Mouse (Mus musculus): ENCODE results near the gene Wasf2. TPM values are rescaled to one million over a fixed set of nuclear protein-coding genes. Genes with fewer than 3 reads are reported as not detected.
A peak's percentile ranks its signal among the peaks of the same experiment; 100 is the strongest.

Gene Wasf2
- polyA plus RNA-seq, 1 experiment from 2014 or later, result 144 TPM

DNA sequence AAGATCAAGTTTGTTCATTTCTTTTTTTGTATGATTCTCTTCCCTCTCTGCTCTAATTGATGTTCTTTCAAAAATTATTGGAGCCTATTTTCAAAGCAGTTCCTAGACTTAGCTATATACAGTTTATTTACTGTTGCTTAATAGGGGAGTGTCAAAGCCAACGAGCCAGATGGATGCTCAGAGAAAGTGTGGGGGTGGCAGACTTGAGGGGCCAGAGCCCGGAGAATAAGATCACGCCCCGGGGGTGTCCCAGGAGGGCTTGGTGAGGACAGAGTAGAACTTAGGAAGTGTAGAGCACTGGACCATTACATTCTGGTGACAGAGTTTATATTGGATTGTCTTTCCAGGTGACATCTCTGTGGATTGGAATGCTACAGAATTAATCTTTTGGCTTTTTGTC lies 30.5 kb downstream of the Wasf2 start:
- WGBS, result 53% methylated on average over 4 of the region's 4 CpGs
- Histone ChIP-seq H3K27ac (ENCODE audit: low read length) (no peak overlapping the region), H3K9ac (ENCODE audit: low read length) (no peak overlapping the region), H3K4me3 (ENCODE audit: low read length) (no peak overlapping the region), H3K36me3 (ENCODE audit: control insufficient read depth, insufficient read depth, low read length) (peaks cover 8% of the 10 kb centered on the region; the same call in 1 of the 2 replicates), H3K4me2 (ENCODE audit: low read depth, low read length) (no peak overlapping the region), H3K4me1 (replicated peaks; ENCODE audit: control insufficient read depth, insufficient read depth, low read length) (peaks cover 18% of the 10 kb centered on the region), H3K27me3 (ENCODE audit: control insufficient read depth, insufficient read depth, low read depth, low read length) (no peaks in the 10 kb centered on the region), H3K9me3 (ENCODE audit: control insufficient read depth, low read length) (no peaks in the 10 kb centered on the region)
- peak; percentile 17; the same call in 1 of the 2 replicates for ATAC-seq (ENCODE audit: low read depth)

DNA sequence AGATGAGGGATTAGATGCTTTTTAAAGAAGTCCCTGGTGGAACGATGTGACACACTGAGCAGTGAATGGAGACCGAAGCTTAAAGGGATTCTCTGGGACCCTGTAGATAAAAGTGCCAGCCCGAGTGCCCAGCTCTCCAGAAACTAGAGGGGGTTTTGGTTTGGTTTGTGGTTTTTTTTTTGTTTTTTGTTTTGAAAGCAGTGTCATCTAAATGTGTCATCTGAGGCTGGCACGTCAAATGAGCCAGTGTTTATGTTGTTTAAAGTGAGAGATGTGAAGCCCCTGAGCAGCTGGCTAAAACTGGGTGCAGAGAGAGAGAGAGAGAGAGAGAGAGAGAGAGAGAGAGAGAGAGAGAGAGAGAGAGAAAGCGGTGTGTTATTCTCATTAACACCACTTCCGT lies 31.9 kb downstream of the Wasf2 start:
- no peak for ATAC-seq (ENCODE audit: low read depth)
- no peak overlapping the region for H3K4me3 ChIP-seq (ENCODE audit: low read length)
- 53% methylated on average over 6 of the region's 6 CpGs for WGBS
- H3K9ac ChIP-seq (ENCODE audit: low read length), result no peak overlapping the region
- peaks cover 13% of the 10 kb centered on the region for H3K4me1 ChIP-seq (replicated peaks; ENCODE audit: control insufficient read depth, insufficient read depth, low read length)
- 0 out of 2 replicates have a peak, but pooled peaks cover 4% of the 10 kb centered on the region for H3K36me3 ChIP-seq (ENCODE audit: control insufficient read depth, insufficient read depth, low read length)
- H3K27me3 ChIP-seq (ENCODE audit: control insufficient read depth, insufficient read depth, low read depth, low read length), result no peaks in the 10 kb centered on the region
- H3K9me3 ChIP-seq (ENCODE audit: control insufficient read depth, low read length), result no peaks in the 10 kb centered on the region
- no peak overlapping the region for H3K27ac ChIP-seq (ENCODE audit: low read length)
- no peak overlapping the region for H3K4me2 ChIP-seq (ENCODE audit: low read depth, low read length)

DNA sequence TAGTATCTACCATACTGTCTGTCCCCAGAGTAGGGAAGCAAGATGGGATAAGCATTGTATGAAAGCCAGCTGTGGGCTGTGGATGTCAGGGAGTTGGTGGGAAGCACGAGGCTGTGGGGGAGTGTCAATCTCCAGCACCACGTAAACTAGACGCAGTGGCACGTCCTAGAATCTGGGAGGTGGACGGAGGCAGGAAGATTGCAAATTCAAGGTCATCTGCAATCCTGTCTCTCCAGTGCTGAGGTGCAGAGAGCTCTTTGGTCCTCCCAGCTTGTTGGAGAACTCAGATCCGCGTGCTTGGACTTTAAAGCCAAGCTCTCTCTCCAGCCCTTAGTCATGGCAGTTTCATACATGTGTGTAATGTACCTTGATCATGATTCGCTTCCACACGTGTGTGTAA lies 36.5 kb downstream of the Wasf2 start:
- Histone ChIP-seq H3K27me3 (ENCODE audit: control insufficient read depth, insufficient read depth, low read depth, low read length) (no peaks in the 10 kb centered on the region), H3K4me1 (replicated peaks; ENCODE audit: control insufficient read depth, insufficient read depth, low read length) (peaks cover 25% of the 10 kb centered on the region), H3K4me2 (ENCODE audit: low read depth, low read length) (no peak overlapping the region), H3K27ac (ENCODE audit: low read length) (no peak overlapping the region), H3K4me3 (ENCODE audit: low read length) (no peak overlapping the region), H3K9me3 (ENCODE audit: control insufficient read depth, low read length) (no peaks in the 10 kb centered on the region), H3K36me3 (ENCODE audit: control insufficient read depth, insufficient read depth, low read length) (0 out of 2 replicates have a peak, but pooled peaks cover 4% of the 10 kb centered on the region), H3K9ac (ENCODE audit: low read length) (no peak overlapping the region)
- 75% methylated on average over 9 of the region's 9 CpGs for WGBS
- ATAC-seq (ENCODE audit: low read depth), result no peak

DNA sequence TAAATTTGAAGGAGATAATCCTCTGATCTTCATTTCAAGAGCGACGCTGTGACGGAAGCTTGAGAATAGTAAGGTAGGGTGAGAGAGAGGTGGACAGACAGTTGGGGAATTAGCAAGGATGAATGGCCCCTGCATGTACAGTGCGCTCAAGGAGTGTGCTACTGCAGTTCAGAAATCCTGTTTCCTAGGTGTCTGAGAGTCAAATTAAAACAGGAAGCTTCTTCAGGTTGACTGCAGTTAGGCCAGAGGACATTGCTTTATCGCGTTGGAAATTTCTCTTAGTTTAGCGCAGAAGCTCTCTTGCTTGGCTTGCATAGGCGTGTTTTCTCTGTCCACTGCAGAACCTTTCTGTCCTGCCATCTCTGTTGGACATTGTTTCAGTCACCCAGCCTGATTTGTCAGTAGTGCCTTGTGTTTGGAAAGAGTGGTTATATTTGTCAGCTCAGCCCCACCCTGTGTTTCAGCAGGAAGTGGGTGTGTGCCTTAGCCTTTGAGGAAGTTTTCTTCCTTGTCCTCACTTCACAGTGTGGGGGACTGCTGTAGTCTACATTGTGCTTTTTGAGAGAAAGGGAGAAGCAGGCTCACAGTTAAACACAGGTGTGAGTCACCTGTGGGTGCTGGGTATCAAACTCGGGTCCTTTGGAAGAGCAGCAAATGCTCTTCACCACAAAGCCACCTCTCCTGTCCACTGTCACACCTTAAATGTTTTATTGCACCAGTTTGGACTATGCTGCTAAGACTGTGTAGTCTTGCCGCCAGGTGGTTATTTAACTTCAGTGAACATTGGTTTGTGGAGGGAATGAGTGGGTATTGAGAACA lies 39.1 kb downstream of the Wasf2 start:
- no peak overlapping the region; the same call in 1 of the 2 replicates for H3K9ac ChIP-seq (ENCODE audit: low read length)
- no peak overlapping the region; the same call in 1 of the 2 replicates for H3K4me2 ChIP-seq (ENCODE audit: low read depth, low read length)
- 65% methylated on average over 10 of the region's 10 CpGs for WGBS
- H3K27me3 ChIP-seq (ENCODE audit: control insufficient read depth, insufficient read depth, low read depth, low read length), result no peaks in the 10 kb centered on the region
- 0 out of 2 replicates have a peak, but pooled peaks cover 2% of the 10 kb centered on the region for H3K36me3 ChIP-seq (ENCODE audit: control insufficient read depth, insufficient read depth, low read length)
- peaks cover 45% of the 10 kb centered on the region for H3K4me1 ChIP-seq (replicated peaks; ENCODE audit: control insufficient read depth, insufficient read depth, low read length)
- H3K9me3 ChIP-seq (ENCODE audit: control insufficient read depth, low read length), result no peaks in the 10 kb centered on the region
- no peak overlapping the region for H3K4me3 ChIP-seq (ENCODE audit: low read length)
- peak overlapping the region; percentile 55 for H3K27ac ChIP-seq (ENCODE audit: low read length)
- ATAC-seq (ENCODE audit: low read depth), result peak; percentile 71

DNA sequence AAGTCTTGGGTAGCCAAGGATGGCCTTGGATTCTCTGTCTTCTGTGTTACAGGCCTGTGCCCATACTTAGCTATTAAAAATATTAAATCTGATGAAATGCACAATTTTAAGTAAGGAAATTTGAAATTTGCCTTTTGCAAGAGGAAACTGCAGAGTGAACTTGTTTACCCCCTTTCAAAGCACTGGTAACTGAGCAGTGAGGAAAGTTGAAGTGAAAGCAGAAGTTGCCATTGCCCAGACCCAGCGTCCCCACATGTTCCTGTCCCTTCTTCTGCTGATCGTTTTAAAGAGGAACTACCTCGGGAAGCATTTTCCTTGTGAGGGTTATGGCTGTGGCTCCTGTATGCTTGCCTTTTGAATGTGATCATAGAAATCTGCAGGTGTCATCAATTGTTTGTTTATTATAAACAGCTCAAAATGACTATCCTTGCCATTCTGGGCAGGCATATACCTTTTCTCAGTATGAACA lies 39.8 kb downstream of the Wasf2 start:
- Histone ChIP-seq H3K27ac (ENCODE audit: low read length) (peak overlapping the region; percentile 55), H3K4me3 (ENCODE audit: low read length) (no peak overlapping the region), H3K9ac (ENCODE audit: low read length) (no peak overlapping the region), H3K27me3 (ENCODE audit: control insufficient read depth, insufficient read depth, low read depth, low read length) (no peaks in the 10 kb centered on the region), H3K4me2 (ENCODE audit: low read depth, low read length) (no peak overlapping the region), H3K9me3 (ENCODE audit: control insufficient read depth, low read length) (no peaks in the 10 kb centered on the region), H3K36me3 (ENCODE audit: control insufficient read depth, insufficient read depth, low read length) (no peaks in the 10 kb centered on the region), H3K4me1 (replicated peaks; ENCODE audit: control insufficient read depth, insufficient read depth, low read length) (peaks cover 50% of the 10 kb centered on the region)
- 58% methylated on average over 3 of the region's 3 CpGs for WGBS
- no peak for ATAC-seq (ENCODE audit: low read depth)

DNA sequence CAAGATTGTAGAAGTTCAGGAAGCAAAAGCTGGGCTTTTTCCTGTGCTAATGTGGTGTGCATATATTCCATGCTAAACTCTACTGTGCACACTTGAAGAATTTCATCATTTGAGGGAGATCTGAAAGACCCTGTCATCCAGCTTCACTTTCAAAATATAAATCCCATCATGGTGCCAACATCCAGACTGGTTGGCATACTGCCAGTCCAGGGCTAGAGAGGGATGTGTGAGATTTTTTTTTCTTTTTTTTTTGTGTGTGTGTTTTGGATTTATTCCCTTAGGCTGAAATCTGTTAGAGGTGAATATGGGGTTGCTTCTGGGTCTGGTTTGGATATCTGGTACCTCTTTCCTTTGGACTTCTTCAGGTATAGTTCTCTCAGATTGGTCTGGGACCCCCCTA lies 40.3 kb downstream of the Wasf2 start:
- no peak overlapping the region for H3K4me2 ChIP-seq (ENCODE audit: low read depth, low read length)
- no peak overlapping the region for H3K9ac ChIP-seq (ENCODE audit: low read length)
- no peak for ATAC-seq (ENCODE audit: low read depth)
- peaks cover 55% of the 10 kb centered on the region for H3K4me1 ChIP-seq (replicated peaks; ENCODE audit: control insufficient read depth, insufficient read depth, low read length)
- no peaks in the 10 kb centered on the region for H3K27me3 ChIP-seq (ENCODE audit: control insufficient read depth, insufficient read depth, low read depth, low read length)
- no peak overlapping the region for H3K4me3 ChIP-seq (ENCODE audit: low read length)
- no peaks in the 10 kb centered on the region for H3K36me3 ChIP-seq (ENCODE audit: control insufficient read depth, insufficient read depth, low read length)
- no peaks in the 10 kb centered on the region for H3K9me3 ChIP-seq (ENCODE audit: control insufficient read depth, low read length)
- no peak overlapping the region for H3K27ac ChIP-seq (ENCODE audit: low read length)

DNA sequence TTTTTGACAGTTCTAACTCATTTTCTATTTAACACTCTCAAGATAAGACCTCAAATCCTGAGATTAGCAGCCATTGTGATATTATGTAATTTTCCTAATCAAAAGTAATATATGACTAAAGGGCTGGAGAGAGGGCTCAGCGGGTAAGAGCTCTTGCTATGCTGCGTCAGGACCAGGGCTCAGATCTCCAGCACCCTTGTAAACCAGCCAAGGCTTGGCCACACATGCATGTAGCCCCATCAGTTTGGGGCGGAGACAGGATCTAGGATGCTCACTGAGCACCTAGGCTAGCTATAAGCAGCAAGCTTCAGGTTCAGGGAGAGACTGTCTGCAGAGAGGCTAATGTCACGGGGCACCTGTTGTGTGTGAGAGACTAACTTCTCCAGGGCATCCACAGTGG lies 42.1 kb downstream of the Wasf2 start:
- ATAC-seq (ENCODE audit: low read depth), result no peak
- no peak overlapping the region for H3K27ac ChIP-seq (ENCODE audit: low read length)
- H3K4me2 ChIP-seq (ENCODE audit: low read depth, low read length), result no peak overlapping the region
- no peak overlapping the region for H3K9ac ChIP-seq (ENCODE audit: low read length)
- no peak overlapping the region for H3K4me3 ChIP-seq (ENCODE audit: low read length)
- peaks cover 5% of the 10 kb centered on the region for H3K36me3 ChIP-seq (ENCODE audit: control insufficient read depth, insufficient read depth, low read length)
- H3K27me3 ChIP-seq (ENCODE audit: control insufficient read depth, insufficient read depth, low read depth, low read length), result no peaks in the 10 kb centered on the region
- H3K4me1 ChIP-seq (replicated peaks; ENCODE audit: control insufficient read depth, insufficient read depth, low read length), result peaks cover 63% of the 10 kb centered on the region
- 77% methylated on average over 4 of the region's 4 CpGs for WGBS
- no peaks in the 10 kb centered on the region for H3K9me3 ChIP-seq (ENCODE audit: control insufficient read depth, low read length)

DNA sequence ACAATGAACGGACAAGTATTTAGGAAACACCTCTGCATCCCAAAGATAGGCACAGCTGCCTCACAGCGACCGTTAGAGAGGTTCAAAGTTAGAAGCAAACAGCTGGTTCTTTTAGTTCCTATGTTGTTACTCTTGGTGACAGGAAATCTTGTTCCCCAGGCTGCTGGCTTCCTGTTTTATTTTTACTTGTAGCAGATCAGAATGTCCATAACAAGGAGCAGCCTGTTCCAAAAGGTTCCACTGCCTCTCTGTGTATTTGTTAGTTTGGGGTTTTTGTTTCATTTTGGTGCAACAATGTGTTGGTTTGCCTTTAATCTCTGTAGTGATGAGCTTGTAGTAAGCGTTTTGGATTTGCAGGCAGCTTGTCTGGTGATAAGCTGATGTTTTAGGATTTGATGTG lies 44.1 kb downstream of the Wasf2 start:
- ATAC-seq (ENCODE audit: low read depth), result peak; percentile 37; the same call in 1 of the 2 replicates
- H3K9ac ChIP-seq (ENCODE audit: low read length), result peak overlapping the region; percentile 42; the same call in 1 of the 2 replicates
- no peaks in the 10 kb centered on the region for H3K9me3 ChIP-seq (ENCODE audit: control insufficient read depth, low read length)
- no peaks in the 10 kb centered on the region for H3K27me3 ChIP-seq (ENCODE audit: control insufficient read depth, insufficient read depth, low read depth, low read length)
- peak overlapping the region; percentile 26 for H3K4me3 ChIP-seq (ENCODE audit: low read length)
- H3K36me3 ChIP-seq (ENCODE audit: control insufficient read depth, insufficient read depth, low read length), result peaks cover 9% of the 10 kb centered on the region
- 34% methylated on average over 4 of the region's 4 CpGs for WGBS
- H3K4me2 ChIP-seq (ENCODE audit: low read depth, low read length), result peak overlapping the region; percentile 45
- peaks cover 59% of the 10 kb centered on the region for H3K4me1 ChIP-seq (replicated peaks; ENCODE audit: control insufficient read depth, insufficient read depth, low read length)
- H3K27ac ChIP-seq (ENCODE audit: low read length), result peak overlapping the region; percentile 86

DNA sequence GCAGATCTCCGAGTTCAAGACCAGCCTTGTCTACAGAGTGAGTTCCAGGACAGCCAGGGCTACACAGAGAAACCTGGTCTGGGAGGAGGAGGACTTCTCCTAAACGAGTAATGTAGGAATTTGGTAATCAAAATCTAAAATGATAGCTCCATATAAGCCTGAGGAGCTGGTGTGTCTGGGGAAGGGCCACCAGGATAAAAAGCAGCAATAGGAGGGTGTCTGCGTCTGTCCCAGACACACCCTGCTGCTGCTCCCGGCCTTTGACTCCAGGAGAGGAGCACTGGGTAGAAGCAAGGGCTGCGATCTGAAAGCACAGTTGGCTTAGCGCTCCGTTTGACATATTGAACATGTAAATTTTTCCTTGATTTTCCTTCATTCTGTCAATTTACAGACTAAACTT lies 45.0 kb downstream of the Wasf2 start:
- peaks cover 9% of the 10 kb centered on the region for H3K36me3 ChIP-seq (ENCODE audit: control insufficient read depth, insufficient read depth, low read length)
- no peak overlapping the region for H3K4me3 ChIP-seq (ENCODE audit: low read length)
- no peak for ATAC-seq (ENCODE audit: low read depth)
- H3K9ac ChIP-seq (ENCODE audit: low read length), result no peak overlapping the region
- H3K4me1 ChIP-seq (replicated peaks; ENCODE audit: control insufficient read depth, insufficient read depth, low read length), result peaks cover 50% of the 10 kb centered on the region
- no peak overlapping the region for H3K4me2 ChIP-seq (ENCODE audit: low read depth, low read length)
- H3K27me3 ChIP-seq (ENCODE audit: control insufficient read depth, insufficient read depth, low read depth, low read length), result no peaks in the 10 kb centered on the region
- 69% methylated on average over 7 of the region's 7 CpGs for WGBS
- H3K27ac ChIP-seq (ENCODE audit: low read length), result 0 out of 2 replicates have a peak overlapping the region, but pooled peaks have one; percentile 7
- H3K9me3 ChIP-seq (ENCODE audit: control insufficient read depth, low read length), result no peaks in the 10 kb centered on the region
